Mouse (Mus musculus): ENCODE measurements at regions not wholly inside any gene's neighbourhood (a gene's known extent, or its start where the extent isn't known, plus 50 kb on each side); places are given as distances from the start of the nearest gene placed in this dataset.

- TF ChIP-seq ZNF384 (IDR thresholded peaks at IDR 0.05; ENCODE audit: low read depth, low read length) (peak; percentile 18; the same call in 1 of the 2 replicates), HCFC1 (IDR thresholded peaks at IDR 0.05; ENCODE audit: low read depth, low read length) (no peak), MXI1 (IDR thresholded peaks at IDR 0.05; ENCODE audit: low read depth, low read length) (peak; percentile 67), MAX (IDR thresholded peaks at IDR 0.05; ENCODE audit: low read length) (no peak; the same call in 1 of the 2 replicates), RCOR1 (IDR thresholded peaks at IDR 0.05; ENCODE audit: low read depth, low read length) (peak; percentile 98), GABPA (IDR thresholded peaks at IDR 0.05; ENCODE audit: low read depth, low read length) (no peak), MEF2A (IDR thresholded peaks at IDR 0.05; ENCODE audit: extremely low read depth, insufficient replicate concordance, low read depth, low read length, poor library complexity, severe bottlenecking) (peak; percentile 56; the same call in 1 of the 2 replicates), MYC (IDR thresholded peaks at IDR 0.05; ENCODE audit: low read depth, low read length) (peak; percentile 59; the same call in 1 of the 2 replicates), SMC3 (IDR thresholded peaks at IDR 0.05; ENCODE audit: low read depth, low read length) (no peak), MAFK (IDR thresholded peaks at IDR 0.05; ENCODE audit: borderline replicate concordance, low read depth, low read length) (peak; percentile 27; the same call in 1 of the 2 replicates), POLR2AphosphoS2 (IDR thresholded peaks at IDR 0.05; ENCODE audit: low read length) (no peak), USF2 (IDR thresholded peaks at IDR 0.05; ENCODE audit: borderline replicate concordance in 1 of 2, insufficient read depth in 1 of 2, low read depth in 1 of 2, low read length in 2 of 2) (no peak), CHD1 (IDR thresholded peaks at IDR 0.05; ENCODE audit: low read depth, low read length) (no peak), SIN3A (IDR thresholded peaks at IDR 0.05; ENCODE audit: low read length) (peak; percentile 81), E2F4 (IDR thresholded peaks at IDR 0.05; ENCODE audit: borderline replicate concordance, low read depth, low read length) (no peak), ZKSCAN1 (IDR thresholded peaks at IDR 0.05; ENCODE audit: low read depth, low read length) (no peak), ETS1 (IDR thresholded peaks at IDR 0.05; ENCODE audit: low read depth, low read length) (peak; percentile 84), POLR2AphosphoS5 (IDR thresholded peaks at IDR 0.05; ENCODE audit: borderline replicate concordance, low read depth, low read length) (no peak), NRF1 (IDR thresholded peaks at IDR 0.05; ENCODE audit: insufficient read depth, low read depth, low read length, poor library complexity, severe bottlenecking) (peak; percentile 46), MYB (IDR thresholded peaks at IDR 0.05; ENCODE audit: low read depth, low read length) (peak; percentile 56; the same call in 1 of the 2 replicates), BHLHE40 (IDR thresholded peaks at IDR 0.05; ENCODE audit: borderline replicate concordance, low read depth, low read length) (peak; percentile 60), CTCF (IDR thresholded peaks at IDR 0.05 in 2 of 3, conservative IDR thresholded peaks at IDR 0.05 in 1 of 3; ENCODE audit: control insufficient read depth in 1 of 3, insufficient read depth in 1 of 3, low read depth in 2 of 3, low read length in 3 of 3, poor library complexity in 1 of 3, severe bottlenecking in 1 of 3) (no peak)
These were observed 174.6 kb upstream of the Tab2 start (continued) for GRCm38 (mm10) chr10:8130472-8131241.

Measured in MEL (cell line).